Mouse (Mus musculus) liver, embryonic 14.5 days (tissue): ENCODE results near the gene 4930402H24Rik.

Experiments used
- CTCF ChIP-seq: IDR thresholded peaks from 2 replicates; pipeline ENCODE4 v1.5.1; 2016; ENCODE audit warnings: antibody characterized with exemption, low read depth, control low read depth
- EP300 ChIP-seq: IDR thresholded peaks from 2 replicates; pipeline ENCODE4 v1.6.1; 2016; ENCODE audit warnings: antibody characterized with exemption, low read depth

- TF ChIP-seq EP300 (no peak), CTCF (no peak)
Observed at GRCm38 (mm10) chr2:130932865-130933264, 26.7 kb upstream of the 4930402H24Rik start.
